Mouse (Mus musculus) embryonic fibroblast, embryonic 13.5 days (primary cell): ENCODE results near the gene Tmem86a. TPM values are rescaled to one million over a fixed set of nuclear protein-coding genes. Genes with fewer than 3 reads are reported as not detected.
A peak's percentile ranks its signal among the peaks of the same experiment; 100 is the strongest.

Experiments
- H3K27ac ChIP-seq: 2 replicates; pipeline ENCODE4 v1.5.1; 2012; ENCODE audit warnings: low read length, control low read depth, inconsistent platforms; ENCODE audit not compliant: insufficient read depth
- H3K4me1 ChIP-seq: 2 replicates; pipeline ENCODE4 v1.6.1; 2011; ENCODE audit warnings: low read length; ENCODE audit not compliant: control insufficient read depth, insufficient read depth
- H3K4me3 ChIP-seq: 2 replicates; pipeline ENCODE4 v1.5.1; 2011; ENCODE audit warnings: mild to moderate bottlenecking, control low read depth, low read length; ENCODE audit not compliant: insufficient read depth
- CTCF ChIP-seq: IDR thresholded peaks from 2 replicates; pipeline ENCODE4 v1.5.1; 2011; ENCODE audit warnings: mild to moderate bottlenecking, control low read depth, low read length, moderate library complexity, borderline replicate concordance; ENCODE audit not compliant: insufficient read depth
- POLR2A ChIP-seq: IDR thresholded peaks from 2 replicates; pipeline ENCODE4 v1.6.1; 2011; ENCODE audit warnings: low read depth, mild to moderate bottlenecking, control low read depth, low read length, moderate library complexity
- polyA plus RNA-seq: library from polyadenylated mRNA; stranded (reverse); fragments of >200 nt; gene quantifications from 2 replicates; pipeline ENCODE4 v1.2.4, GENCODE M21; 2011; ENCODE audit warnings: low read depth; ENCODE audit not compliant: missing spikeins, insufficient read length

The Tmem86a gene
- polyA plus RNA-seq, 1 experiment = 19.5 TPM

DNA sequence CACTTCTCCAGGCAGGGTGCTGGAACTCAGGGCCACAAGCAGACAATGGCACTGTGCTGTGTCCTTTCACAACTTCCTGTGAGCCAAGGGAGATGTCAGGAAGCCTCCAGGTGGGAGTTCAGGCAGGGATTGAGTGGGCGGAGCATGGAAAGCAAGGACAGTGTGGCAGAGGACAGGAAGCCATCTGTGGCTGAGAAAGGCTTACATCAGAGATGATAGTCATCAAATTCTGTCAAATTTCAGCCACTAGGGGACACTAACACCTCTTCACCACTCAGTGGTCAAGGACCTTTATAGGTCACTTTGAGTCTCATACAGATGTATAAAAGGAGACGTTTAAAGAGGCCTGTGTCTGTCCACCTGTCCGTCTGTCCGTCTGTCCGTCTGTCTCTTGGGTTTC is 22.1 kb downstream of the Tmem86a start:
- no peak overlapping the region for H3K27ac ChIP-seq
- H3K4me1 ChIP-seq = 0 out of 2 replicates have a peak, but pooled peaks cover 3% of the 10 kb centered on the region
- TF ChIP-seq CTCF = no peak
- no peak for TF ChIP-seq POLR2A
- H3K4me3 ChIP-seq = no peak overlapping the region

GRCm38 (mm10) chr7:47073536-47074521 is 23.4 kb downstream of the Tmem86a start:
- TF ChIP-seq POLR2A (no peak), CTCF (no peak)
- Histone ChIP-seq H3K4me1 (0 out of 2 replicates have a peak, but pooled peaks cover 3% of the 10 kb centered on the region), H3K27ac (no peak overlapping the region), H3K4me3 (no peak overlapping the region)

- Histone ChIP-seq H3K27ac (no peak overlapping the region), H3K4me1 (0 out of 2 replicates have a peak, but pooled peaks cover 3% of the 10 kb centered on the region), H3K4me3 (no peak overlapping the region)
- TF ChIP-seq CTCF (no peak), POLR2A (no peak)
Observed at GRCm38 (mm10) chr7:47076193-47076592, 25.8 kb downstream of the Tmem86a start.

GRCm38 (mm10) chr7:47076729-47077128 is 26.3 kb downstream of the Tmem86a start:
- Histone ChIP-seq H3K4me3 (no peak overlapping the region), H3K27ac (no peak overlapping the region), H3K4me1 (0 out of 2 replicates have a peak, but pooled peaks cover 3% of the 10 kb centered on the region)
- TF ChIP-seq POLR2A (no peak), CTCF (no peak)

DNA sequence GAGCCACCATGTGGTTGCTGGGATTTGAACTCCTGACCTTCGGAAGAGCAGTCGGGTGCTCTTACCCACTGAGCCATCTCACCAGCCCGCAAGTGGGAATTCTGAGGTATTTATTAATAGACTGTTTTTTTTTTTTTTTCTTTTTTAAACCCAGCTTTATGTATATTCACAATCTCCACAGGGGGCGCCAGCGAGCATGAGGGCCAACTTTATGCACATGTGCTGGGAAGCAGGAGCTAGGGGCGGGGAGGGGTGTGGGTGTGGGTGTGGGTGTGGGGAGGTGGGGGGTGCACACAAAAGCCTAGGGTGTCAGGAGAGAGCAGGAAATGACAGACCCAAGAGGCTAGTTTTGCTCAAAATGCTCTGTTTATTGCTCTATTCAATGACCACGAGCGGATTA is 27.1 kb downstream of the Tmem86a start:
- Histone ChIP-seq H3K4me1 (0 out of 2 replicates have a peak, but pooled peaks cover 3% of the 10 kb centered on the region), H3K4me3 (no peak overlapping the region), H3K27ac (no peak overlapping the region)
- TF ChIP-seq CTCF (0 out of 2 replicates have a peak, but pooled peaks have one; percentile 9), POLR2A (no peak)

DNA sequence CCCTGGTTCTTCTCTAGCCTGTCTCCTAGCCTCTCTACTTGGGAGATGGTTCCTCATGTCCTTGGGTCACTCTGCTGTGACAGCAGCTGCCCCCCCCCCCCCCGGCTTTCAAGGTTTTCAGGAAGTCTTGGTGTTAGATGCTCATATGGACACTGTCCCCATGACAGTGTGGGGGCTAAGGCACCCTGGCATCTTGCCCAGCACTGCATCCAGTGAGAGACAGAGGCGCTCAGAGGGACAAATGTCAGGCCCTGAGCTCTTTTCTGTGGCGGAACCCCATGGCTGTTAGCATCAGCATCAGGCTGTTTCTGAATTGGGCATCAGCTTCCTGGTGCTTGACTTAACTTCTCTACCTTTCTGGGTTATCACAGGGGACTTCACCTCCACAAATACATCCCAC is 30.5 kb downstream of the Tmem86a start:
- TF ChIP-seq POLR2A (no peak), CTCF (no peak)
- Histone ChIP-seq H3K27ac (no peak overlapping the region), H3K4me3 (no peak overlapping the region), H3K4me1 (no peaks in the 10 kb centered on the region)

DNA sequence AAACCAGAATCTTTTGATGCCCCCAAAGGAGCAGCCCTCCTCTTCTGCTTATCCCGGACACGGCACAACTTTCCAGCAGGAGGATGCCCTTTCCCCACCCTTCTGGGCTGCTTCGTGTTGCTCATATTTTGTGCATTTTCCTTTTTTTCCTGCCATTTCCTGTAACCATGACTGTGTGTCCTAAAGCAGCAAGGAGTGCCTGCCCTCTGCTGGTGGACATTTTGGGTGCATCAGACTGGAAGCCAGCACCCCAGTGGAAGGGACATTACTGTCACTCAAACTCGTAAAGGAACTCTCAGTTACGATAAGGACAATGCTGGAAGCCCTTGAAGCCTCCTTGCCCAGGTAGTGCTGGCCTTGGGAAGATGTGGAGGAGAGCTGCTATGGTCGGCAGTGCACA is 30.9 kb downstream of the Tmem86a start:
- Histone ChIP-seq H3K4me1 (no peaks in the 10 kb centered on the region), H3K27ac (no peak overlapping the region), H3K4me3 (no peak overlapping the region)
- TF ChIP-seq CTCF (peak; percentile 94; the same call in 1 of the 2 replicates), POLR2A (no peak)

GRCm38 (mm10) chr7:47085075-47085474 is 34.7 kb downstream of the Tmem86a start:
- Histone ChIP-seq H3K27ac (no peak overlapping the region), H3K4me3 (no peak overlapping the region), H3K4me1 (no peaks in the 10 kb centered on the region)
- no peak for TF ChIP-seq POLR2A
- no peak for TF ChIP-seq CTCF

GRCm38 (mm10) chr7:47093935-47094334 is 43.5 kb downstream of the Tmem86a start:
- H3K4me3 ChIP-seq = no peak overlapping the region
- no peaks in the 10 kb centered on the region for H3K4me1 ChIP-seq
- TF ChIP-seq POLR2A = no peak
- TF ChIP-seq CTCF = no peak
- no peak overlapping the region for H3K27ac ChIP-seq

DNA sequence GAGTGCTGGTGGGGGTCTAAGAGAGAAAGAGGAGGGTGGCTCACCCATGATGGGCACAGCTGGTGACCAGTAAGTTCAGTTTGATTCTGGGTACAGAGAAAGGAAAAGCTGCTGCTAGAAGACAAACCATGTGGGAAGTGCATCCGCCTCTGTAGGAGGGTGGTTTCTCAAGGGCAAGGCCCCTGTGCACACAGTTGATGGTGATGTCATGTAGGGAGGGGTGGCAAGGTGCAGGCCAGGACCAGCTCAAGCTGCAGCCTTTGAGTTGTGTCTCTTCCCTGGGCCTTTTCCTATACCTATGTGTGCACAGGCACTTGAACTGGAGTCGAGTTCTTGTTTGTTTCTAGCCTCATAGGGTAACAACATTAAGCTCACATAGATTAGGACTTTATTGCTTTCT is 44.6 kb downstream of the Tmem86a start:
- H3K4me1 ChIP-seq = no peaks in the 10 kb centered on the region
- no peak for TF ChIP-seq POLR2A
- no peak for TF ChIP-seq CTCF
- H3K27ac ChIP-seq = no peak overlapping the region

GRCm38 (mm10) chr7:47098044-47098443 is 47.6 kb downstream of the Tmem86a start:
- no peak overlapping the region for H3K4me3 ChIP-seq
- no peaks in the 10 kb centered on the region for H3K4me1 ChIP-seq
- no peak overlapping the region for H3K27ac ChIP-seq
- TF ChIP-seq CTCF (no peak), POLR2A (no peak)

More for the DNA sequence above, 44.6 kb downstream of the Tmem86a start:
- H3K4me3 ChIP-seq = no peak overlapping the region
